8 mouse cellular contexts compared by ENCODE assay signal in genomic region chr13:58067540-58068103, GRCm38 (mm10). TPM values are rescaled to one million over a fixed set of nuclear protein-coding genes. Genes with fewer than 3 reads are reported as not detected.
DNase-seq lines count a peak whose midpoint lies in the region; ATAC-seq and TF ChIP-seq lines count a peak whose summit lies in the region.

No protein-coding gene starts in this region.

- no peaks in the 10 kb centered on the region for H3K27me3 ChIP-seq in forebrain, embryonic 14.5 days (replicated peaks; ENCODE audit: control insufficient read depth, insufficient read depth, low read length)
- no peaks in the 10 kb centered on the region for H3K27me3 ChIP-seq in hindbrain, embryonic 11.5 days (ENCODE audit: control insufficient read depth, insufficient read depth, low read length)
- H3K27me3 ChIP-seq in limb, embryonic 14.5 days (ENCODE audit: control insufficient read depth, insufficient read depth, low read length): no peaks in the 10 kb centered on the region
- no peaks in the 10 kb centered on the region for H3K27me3 ChIP-seq in midbrain, embryonic 14.5 days (ENCODE audit: control insufficient read depth, insufficient read depth, low read length)

- H3K36me3 ChIP-seq in forebrain, embryonic 14.5 days (ENCODE audit: control insufficient read depth, insufficient read depth, low read length): no peaks in the 10 kb centered on the region; the same call in 1 of the 2 replicates
- H3K36me3 ChIP-seq in hindbrain, embryonic 11.5 days (ENCODE audit: control insufficient read depth, insufficient read depth, low read length): no peaks in the 10 kb centered on the region
- no peaks in the 10 kb centered on the region for H3K36me3 ChIP-seq in limb, embryonic 14.5 days (ENCODE audit: control insufficient read depth, insufficient read depth, low read length)
- peaks cover 14% of the 10 kb centered on the region for H3K36me3 ChIP-seq in midbrain, embryonic 14.5 days (ENCODE audit: control insufficient read depth, insufficient read depth, low read length)

- no peak for TF ChIP-seq POLR2A in limb, embryonic 14.5 days (IDR thresholded peaks at IDR 0.05; ENCODE audit: borderline replicate concordance, extremely low read depth, insufficient read depth, insufficient read length)

- ATAC-seq in forebrain, embryonic 14.5 days: no peak
- ATAC-seq in hindbrain, embryonic 11.5 days (ENCODE audit: low FRiP score): 0 out of 2 replicates have a peak, but pooled peaks have one; percentile 35
- no peak for ATAC-seq in limb, embryonic 14.5 days (ENCODE audit: low FRiP score, low read depth)
- no peak for ATAC-seq in midbrain, embryonic 14.5 days (ENCODE audit: low FRiP score, low TSS enrichment)

- no peaks in the 10 kb centered on the region for H3K9me3 ChIP-seq in forebrain, embryonic 14.5 days (replicated peaks; ENCODE audit: control insufficient read depth, low read length)
- no peaks in the 10 kb centered on the region for H3K9me3 ChIP-seq in hindbrain, embryonic 11.5 days (ENCODE audit: control insufficient read depth, low read length)
- H3K9me3 ChIP-seq in limb, embryonic 14.5 days (ENCODE audit: control insufficient read depth, low read length): no peaks in the 10 kb centered on the region
- H3K9me3 ChIP-seq in midbrain, embryonic 14.5 days (ENCODE audit: control insufficient read depth, low read length): no peaks in the 10 kb centered on the region

- 0 out of 2 replicates have a peak, but pooled peaks cover 5% of the 10 kb centered on the region for H3K4me1 ChIP-seq in forebrain, embryonic 14.5 days (ENCODE audit: control insufficient read depth, insufficient read depth, low read length)
- H3K4me1 ChIP-seq in hindbrain, embryonic 11.5 days (replicated peaks; ENCODE audit: control insufficient read depth, insufficient read depth, low read length): no peaks in the 10 kb centered on the region; the same call in 1 of the 2 replicates
- peaks cover 32% of the 10 kb centered on the region for H3K4me1 ChIP-seq in limb, embryonic 14.5 days (ENCODE audit: control insufficient read depth, insufficient read depth, low read length)
- no peaks in the 10 kb centered on the region for H3K4me1 ChIP-seq in midbrain, embryonic 14.5 days (ENCODE audit: control insufficient read depth, insufficient read depth, low read length)

- no peak overlapping the region for H3K4me2 ChIP-seq in forebrain, embryonic 14.5 days (ENCODE audit: low read length)
- H3K4me2 ChIP-seq in hindbrain, embryonic 11.5 days (replicated peaks; ENCODE audit: low read depth, low read length): no peak overlapping the region
- H3K4me2 ChIP-seq in limb, embryonic 14.5 days (replicated peaks; ENCODE audit: low read depth, low read length, severe bottlenecking): peak overlapping the region; percentile 11; the same call in 1 of the 2 replicates
- no peak overlapping the region for H3K4me2 ChIP-seq in midbrain, embryonic 14.5 days (ENCODE audit: low read length)

- no peak overlapping the region for H3K27ac ChIP-seq in forebrain, embryonic 14.5 days (ENCODE audit: low read depth, low read length)
- no peak overlapping the region for H3K27ac ChIP-seq in hindbrain, embryonic 11.5 days (ENCODE audit: low read depth, low read length)
- H3K27ac ChIP-seq in limb, embryonic 14.5 days (replicated peaks; ENCODE audit: low read depth, low read length): peak overlapping the region; percentile 44; the same call in 1 of the 2 replicates
- H3K27ac ChIP-seq in midbrain, embryonic 14.5 days (replicated peaks; ENCODE audit: low read depth, low read length): no peak overlapping the region

- H3K4me3 ChIP-seq in forebrain, embryonic 14.5 days (ENCODE audit: low read depth, low read length): no peak overlapping the region
- H3K4me3 ChIP-seq in hindbrain, embryonic 11.5 days (ENCODE audit: low read depth, low read length): no peak overlapping the region
- no peak overlapping the region for H3K4me3 ChIP-seq in limb, embryonic 14.5 days (replicated peaks; ENCODE audit: low read length)
- no peak overlapping the region for H3K4me3 ChIP-seq in midbrain, embryonic 14.5 days (replicated peaks; ENCODE audit: low read depth, low read length)

- H3K9ac ChIP-seq in forebrain, embryonic 14.5 days (ENCODE audit: low read length): no peak overlapping the region
- no peak overlapping the region for H3K9ac ChIP-seq in hindbrain, embryonic 11.5 days (ENCODE audit: low read depth, low read length)
- no peak overlapping the region for H3K9ac ChIP-seq in limb, embryonic 14.5 days (ENCODE audit: low read depth, low read length, severe bottlenecking)
- no peak overlapping the region for H3K9ac ChIP-seq in midbrain, embryonic 14.5 days (replicated peaks; ENCODE audit: low read length)

- DNase-seq in ovary, adult 18-20 months (ENCODE audit: low spot score): peak; percentile 40
- DNase-seq in ovary, postnatal 14 days (ENCODE audit: low spot score): no peak
- DNase-seq in forebrain, embryonic 14.5 days (ENCODE audit: low spot score): peak; percentile 34
- DNase-seq in hindbrain, embryonic 11.5 days (ENCODE audit: low spot score): peak; percentile 58
- peak; percentile 58 for DNase-seq in limb, embryonic 14.5 days (ENCODE audit: low spot score)
- peak; percentile 39 for DNase-seq in midbrain, embryonic 14.5 days
- DNase-seq in testis, postnatal 10 days (ENCODE audit: low spot score): peak; percentile 64
- DNase-seq in layer of hippocampus, postnatal 10 days (ENCODE audit: low spot score in 2 of 2): no peak

- 25% methylated on average over 17 of the region's 17 CpGs for WGBS in forebrain, embryonic 14.5 days
- WGBS in hindbrain, embryonic 11.5 days: 24% methylated on average over 17 of the region's 17 CpGs
- WGBS in limb, embryonic 14.5 days: 10% methylated on average over 17 of the region's 17 CpGs
- 26% methylated on average over 17 of the region's 17 CpGs for WGBS in midbrain, embryonic 14.5 days

RNA-seq across cellular contexts. Expression of gene Klhl3, which starts 45.8 kb away (rescaled TPM):
- 5.3 and 6.5 TPM in 2 replicates for polyA plus RNA-seq in forebrain, embryonic 14.5 days (2014; fragmentation: Nextera tagmentation; extraction: Ambion mirVana)
- polyA plus RNA-seq in hindbrain, embryonic 11.5 days (2014; fragmentation: Nextera tagmentation; extraction: Ambion mirVana): 3.8 and 3.9 TPM in 2 replicates
- 3.7 and 5.2 TPM in 2 replicates for polyA plus RNA-seq in limb, embryonic 14.5 days (2012; rRNA removed)
- polyA plus RNA-seq in limb, embryonic 14.5 days (2014; fragmentation: Nextera tagmentation; extraction: Ambion mirVana): 3.0 and 3.3 TPM in 2 replicates
- 10.0 and 10.1 TPM in 2 replicates for polyA plus RNA-seq in midbrain, embryonic 14.5 days (2014; fragmentation: Nextera tagmentation; extraction: Ambion mirVana)
- total RNA-seq in layer of hippocampus, postnatal 10 days (2021): 10 to 100 TPM; 25.0 to 27.8 TPM

Comparison
In these comparisons a context has a peak if more than half of its experiments do, and no peak if none do; other contexts are left out.
1. DNase-seq: peak in ovary, adult 18-20 months (single experiment), forebrain, embryonic 14.5 days (single experiment), hindbrain, embryonic 11.5 days (single experiment), limb, embryonic 14.5 days (single experiment), midbrain, embryonic 14.5 days (single experiment) and testis, postnatal 10 days (single experiment); none in ovary, postnatal 14 days (single experiment) and layer of hippocampus, postnatal 10 days (0 of 2).